Mouse (Mus musculus): ENCODE results near the gene Olfr509.
"Not testable (repeated sequence)": the region's sequence is repeated elsewhere in the genome, so short reads cannot be mapped to it uniquely, and the experiment has no call there.

Olfr509 gene

GRCm38 (mm10) chr7:108651806-108652205, at the start of gene Olfr509:
Olfr509 (minus strand) TSS chr7:108651906.
- no peak for DNase-seq (ENCODE audit: low read depth, low spot score)

DNA sequence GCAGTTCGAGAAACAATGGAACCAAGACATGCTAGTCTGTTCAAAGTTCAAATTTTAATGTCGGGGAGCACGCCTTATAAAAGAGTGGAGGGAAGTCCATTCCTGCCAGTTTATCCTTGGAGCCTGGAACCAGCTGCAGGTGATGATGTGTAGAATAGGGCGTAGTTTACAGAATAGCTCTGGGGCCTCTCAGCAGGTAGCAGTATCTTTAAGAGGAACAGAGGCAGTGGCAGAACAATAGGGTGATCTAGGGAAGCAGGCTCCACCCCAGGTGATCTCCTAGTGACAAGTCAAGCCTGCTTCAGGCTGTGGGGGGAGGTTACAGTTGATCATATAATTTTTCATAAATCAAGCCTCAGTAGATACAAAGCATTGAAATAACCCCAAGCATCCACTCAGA, 27.2 kb upstream of the Olfr509 start:
- no peak for DNase-seq (ENCODE audit: low read depth, low spot score)

GRCm38 (mm10) chr7:108671058-108671457, 19.4 kb upstream of the Olfr509 start:
- no peak for DNase-seq (ENCODE audit: low read depth, low spot score)

- DNase-seq (ENCODE audit: low read depth, low spot score), result no peak
These were observed 14.4 kb upstream of the Olfr509 start, which contains the start of gene Olfr510 for GRCm38 (mm10) chr7:108666118-108666517. Olfr510 (plus strand) TSS chr7:108666418.

- no peak for DNase-seq (ENCODE audit: low read depth, low spot score)
These were observed 10.7 kb upstream of the Olfr509 start for GRCm38 (mm10) chr7:108662419-108662818.

- no peak for DNase-seq (ENCODE audit: low read depth, low spot score)
These were observed 22.0 kb downstream of the Olfr509 start, which contains the start of gene Olfr508 for GRCm38 (mm10) chr7:108629694-108630093. Olfr508 (plus strand) TSS chr7:108629994.

DNA sequence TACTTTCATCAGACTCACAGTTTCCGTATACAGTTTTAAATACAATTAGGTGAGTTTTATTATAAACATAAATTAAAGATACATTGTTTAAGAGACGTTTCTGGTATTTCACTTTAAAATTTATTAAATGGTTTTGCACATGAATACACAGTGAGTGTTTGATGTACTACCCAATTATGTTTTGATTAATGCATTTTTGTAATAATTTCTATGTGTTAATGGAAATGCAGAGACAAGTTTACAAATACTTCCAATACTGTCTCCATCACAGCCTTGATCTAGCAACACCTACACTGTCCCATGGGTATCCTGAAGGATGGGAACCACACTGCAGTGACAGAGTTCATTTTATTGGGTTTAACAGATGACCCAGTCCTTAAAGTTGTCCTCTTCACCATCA, 30.2 kb downstream of the Olfr509 start, which contains the start of gene Olfr507:
Gene Olfr507 (plus strand): TSS at position 301 of the 400 bp plus-strand sequence.
- no peak for DNase-seq (ENCODE audit: low read depth, low spot score)

DNA sequence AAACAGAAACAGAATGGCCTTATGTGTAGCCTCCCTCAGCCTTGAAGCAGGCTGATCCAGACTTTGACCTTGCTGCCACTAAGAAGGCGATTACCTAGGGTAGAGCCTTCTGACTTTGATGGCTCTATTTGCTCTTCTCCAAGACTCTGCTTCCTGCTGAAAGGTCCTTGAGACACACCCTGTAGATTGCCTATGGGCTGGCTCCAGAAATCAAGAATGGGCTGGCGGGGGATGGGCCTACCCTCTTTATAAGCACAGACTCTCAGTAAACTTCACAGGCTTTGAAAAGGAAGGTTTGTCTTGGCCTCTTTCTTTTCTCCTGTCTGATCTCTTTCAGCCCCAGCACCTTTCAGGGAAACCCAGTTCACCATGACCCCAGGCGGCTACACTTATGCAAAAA, 34.9 kb downstream of the Olfr509 start:
- not testable (repeated sequence) for DNase-seq (ENCODE audit: low read depth, low spot score)

- no peak for DNase-seq (ENCODE audit: low read depth, low spot score)
These were observed 37.6 kb downstream of the Olfr509 start for GRCm38 (mm10) chr7:108614110-108614509.

DNA sequence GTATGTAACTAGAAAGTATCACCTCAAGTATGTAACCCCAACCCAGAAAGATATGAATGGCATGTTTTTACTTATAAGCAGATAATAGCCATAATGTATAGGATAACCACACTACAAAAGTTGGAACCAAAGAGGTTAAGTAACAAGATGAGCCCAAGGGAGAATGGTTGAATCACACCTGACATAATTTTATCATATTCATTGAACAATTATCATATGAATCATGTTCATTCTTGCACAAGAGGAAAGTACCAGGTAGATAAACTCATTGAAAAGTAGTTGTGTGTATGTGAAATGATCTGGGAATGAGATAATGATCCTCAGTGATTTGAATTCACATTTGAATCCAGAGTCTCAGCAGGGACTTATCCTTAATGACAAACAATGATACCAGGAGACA, 41.2 kb downstream of the Olfr509 start, which contains the start of gene Olfr506:
Gene Olfr506 (plus strand): TSS at position 301 of the 400 bp plus-strand sequence.
- DNase-seq (ENCODE audit: low read depth, low spot score), result no peak

- DNase-seq (ENCODE audit: low read depth, low spot score), result not testable (repeated sequence)
These were observed 49.8 kb downstream of the Olfr509 start for GRCm38 (mm10) chr7:108601916-108602315.

Measured in retina, adult 2 months (tissue).